Mouse (Mus musculus) midbrain, embryonic 14.5 days (tissue): ENCODE measurements around the gene Fyco1. TPM values are rescaled to one million over a fixed set of nuclear protein-coding genes. Genes with fewer than 3 reads are reported as not detected.

ENCODE experiments used
- ATAC-seq: fragments of 200-750 bp; cut with Nextera tagmentation; 2 replicates; pipeline ENCODE4 v1.8.0; 2017; ENCODE audit warnings: moderate number of reproducible peaks, moderate library complexity; ENCODE audit not compliant: low FRiP score, low TSS enrichment
- DNase-seq: peaks from one replicate; pipeline ENCODE4 v3.0.0-alpha.2; 2015
- H3K27ac ChIP-seq: fragments of 300-500 bp; sonication (generic); replicated peaks from 2 replicates; pipeline ENCODE4 v1.5.1; 2014; ENCODE audit warnings: mild to moderate bottlenecking, low read depth, low read length, moderate library complexity
- H3K27me3 ChIP-seq: fragments of 300-500 bp; sonication (generic); 2 replicates; pipeline ENCODE4 v1.6.1; 2014; ENCODE audit warnings: low read length, control low read depth, mixed read lengths; ENCODE audit not compliant: control insufficient read depth, insufficient read depth
- H3K36me3 ChIP-seq: fragments of 300-500 bp; sonication (generic); 2 replicates; pipeline ENCODE4 v1.6.1; 2014; ENCODE audit warnings: low read length, control low read depth; ENCODE audit not compliant: control insufficient read depth, insufficient read depth
- H3K4me1 ChIP-seq: fragments of 300-500 bp; sonication (generic); 2 replicates; pipeline ENCODE4 v1.6.1; 2014; ENCODE audit warnings: mild to moderate bottlenecking, antibody characterized with exemption, low read length, control low read depth; ENCODE audit not compliant: control insufficient read depth, insufficient read depth
- H3K4me2 ChIP-seq: fragments of 300-500 bp; sonication (generic); 2 replicates; pipeline ENCODE4 v1.6.1; 2014; ENCODE audit warnings: mild to moderate bottlenecking, low read length, moderate library complexity
- H3K4me3 ChIP-seq: fragments of 300-500 bp; sonication (generic); replicated peaks from 2 replicates; pipeline ENCODE4 v1.5.1; 2014; ENCODE audit warnings: low read depth, low read length
- H3K9ac ChIP-seq: fragments of 300-500 bp; sonication (generic); replicated peaks from 2 replicates; pipeline ENCODE4 v1.6.1; 2014; ENCODE audit warnings: mild to moderate bottlenecking, low read length, moderate library complexity
- H3K9me3 ChIP-seq: fragments of 300-500 bp; sonication (generic); 2 replicates; pipeline ENCODE4 v1.6.1; 2016; ENCODE audit warnings: low read length, control low read depth, mixed read lengths; ENCODE audit not compliant: control insufficient read depth
- WGBS: fragments of 180-500 bp; shearing (Covaris S2); extraction: QIAGEN DNeasy Blood & Tissue Kit; methylation state at CpG from one replicate; pipeline ENCODE4 v1.1.7; 2014; 5-methylcytosine and 5-hydroxymethylcytosine counted together
- polyA plus RNA-seq: library from polyadenylated mRNA; unstranded; fragments of >200 nt; fragmentation: Nextera tagmentation; extraction: Ambion mirVana; gene quantifications from 2 replicates; pipeline ENCODE4 v1.2.1, GENCODE M21; 2014

The Fyco1 gene
- polyA plus RNA-seq, 1 experiment from 2014 or later: 10.2 TPM

DNA sequence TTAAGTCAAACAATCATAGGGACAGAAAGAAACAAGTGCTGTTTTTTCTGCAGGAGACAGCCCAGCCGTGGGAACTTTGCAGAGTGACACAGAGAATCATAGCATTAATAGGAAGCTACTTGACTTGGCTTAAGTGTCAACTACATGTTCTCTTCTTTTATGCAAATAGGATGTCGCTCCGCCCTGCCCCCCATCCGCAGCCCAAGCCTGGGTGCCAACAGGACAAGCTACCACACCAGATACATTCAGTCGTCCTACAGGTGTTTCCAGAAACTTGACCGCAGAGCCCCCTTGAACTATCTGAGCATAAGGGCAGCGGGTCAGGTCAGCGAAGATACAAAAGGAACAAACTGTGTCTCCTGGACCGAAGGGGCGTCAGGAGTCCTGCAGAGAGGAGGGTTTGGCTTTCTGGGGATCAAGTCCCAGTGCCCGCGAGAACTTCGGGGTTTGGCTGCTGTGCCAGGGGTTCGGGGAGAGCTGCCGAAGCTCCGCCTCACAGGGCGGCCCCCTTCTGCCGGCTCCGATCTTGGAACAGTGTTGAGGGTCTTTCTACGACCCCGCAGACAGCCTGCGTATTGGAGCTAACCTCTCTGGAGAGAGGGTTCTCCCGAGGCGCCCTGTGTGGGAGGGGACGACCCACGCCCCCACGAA, 512 bp downstream of the Fyco1 start:
- no peaks in the 10 kb centered on the region for H3K9me3 ChIP-seq
- H3K27me3 ChIP-seq: no peaks in the 10 kb centered on the region
- peaks cover 5% of the 10 kb centered on the region; the same call in 1 of the 2 replicates for H3K4me1 ChIP-seq
- H3K36me3 ChIP-seq: no peaks in the 10 kb centered on the region
- peak overlapping the region; percentile 62 for H3K9ac ChIP-seq
- under 1% methylated on average over 27 of the region's 27 CpGs for WGBS
- H3K27ac ChIP-seq: peak overlapping the region; percentile 77
- ATAC-seq: peak; percentile 83
- no peak for DNase-seq
- peak overlapping the region; percentile 88 for H3K4me2 ChIP-seq
- peak overlapping the region; percentile 67 for H3K4me3 ChIP-seq

GRCm38 (mm10) chr9:123850705-123851061, 1.0 kb downstream of the Fyco1 start:
- Histone ChIP-seq H3K4me3 (peak overlapping the region; percentile 67), H3K27me3 (no peaks in the 10 kb centered on the region), H3K9ac (peak overlapping the region; percentile 62; the same call in 1 of the 2 replicates), H3K27ac (no peak overlapping the region), H3K4me1 (peaks cover 5% of the 10 kb centered on the region; the same call in 1 of the 2 replicates), H3K4me2 (peak overlapping the region; percentile 88), H3K36me3 (no peaks in the 10 kb centered on the region), H3K9me3 (no peaks in the 10 kb centered on the region)
- DNase-seq (peak; percentile 30), ATAC-seq (no peak)
- 2% methylated on average over 2 of the region's 2 CpGs for WGBS

- H3K9ac ChIP-seq: no peak overlapping the region
- no peaks in the 10 kb centered on the region for H3K9me3 ChIP-seq
- peaks cover 5% of the 10 kb centered on the region; the same call in 1 of the 2 replicates for H3K4me1 ChIP-seq
- H3K4me2 ChIP-seq: peak overlapping the region; percentile 88
- H3K36me3 ChIP-seq: no peaks in the 10 kb centered on the region
- no peak for ATAC-seq
- DNase-seq: peak; percentile 9
- 81% methylated on average over 2 of the region's 2 CpGs for WGBS
- H3K27me3 ChIP-seq: no peaks in the 10 kb centered on the region
- H3K27ac ChIP-seq: no peak overlapping the region
- no peak overlapping the region for H3K4me3 ChIP-seq
Observed at GRCm38 (mm10) chr9:123849976-123850695, 1.6 kb downstream of the Fyco1 start.

- DNase-seq (no peak), ATAC-seq (no peak)
- no peaks in the 10 kb centered on the region for H3K9me3 ChIP-seq
- H3K27me3 ChIP-seq: no peaks in the 10 kb centered on the region
- H3K27ac ChIP-seq: no peak overlapping the region
- no peak overlapping the region for H3K9ac ChIP-seq
- H3K36me3 ChIP-seq: 0 out of 2 replicates have a peak, but pooled peaks cover 4% of the 10 kb centered on the region
- no peak overlapping the region for H3K4me3 ChIP-seq
- H3K4me1 ChIP-seq: peaks cover 5% of the 10 kb centered on the region; the same call in 1 of the 2 replicates
- 88% methylated on average over 1 of the region's 1 CpGs for WGBS
- H3K4me2 ChIP-seq: no peak overlapping the region
Observed at GRCm38 (mm10) chr9:123846490-123846889, 5.2 kb downstream of the Fyco1 start.

DNA sequence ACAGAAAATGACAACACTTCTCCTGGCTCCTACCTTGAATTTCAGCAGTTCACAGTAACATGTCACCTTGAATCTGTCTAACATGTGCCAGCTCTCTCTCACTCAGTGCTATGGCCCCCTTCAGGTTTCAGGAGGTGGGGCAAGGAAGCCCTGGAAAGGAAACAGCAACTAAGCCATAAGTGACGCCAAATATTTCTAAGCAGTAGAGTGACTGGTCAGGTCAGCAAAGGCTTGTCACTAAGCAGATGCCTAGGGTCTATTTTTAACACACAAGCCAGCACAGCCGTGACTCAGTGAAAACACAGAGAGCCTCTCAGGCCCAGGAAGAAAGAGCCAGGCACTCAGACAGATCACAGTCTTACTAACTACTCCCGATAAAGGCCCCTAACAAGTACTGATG, 6.6 kb downstream of the Fyco1 start:
- WGBS: 84% methylated on average over 3 of the region's 3 CpGs
- Histone ChIP-seq H3K9me3 (no peaks in the 10 kb centered on the region), H3K4me3 (no peak overlapping the region), H3K36me3 (peaks cover 8% of the 10 kb centered on the region; the same call in 1 of the 2 replicates), H3K9ac (no peak overlapping the region), H3K27me3 (no peaks in the 10 kb centered on the region), H3K27ac (no peak overlapping the region), H3K4me2 (no peak overlapping the region), H3K4me1 (no peaks in the 10 kb centered on the region)
- ATAC-seq: no peak
- DNase-seq: no peak

DNA sequence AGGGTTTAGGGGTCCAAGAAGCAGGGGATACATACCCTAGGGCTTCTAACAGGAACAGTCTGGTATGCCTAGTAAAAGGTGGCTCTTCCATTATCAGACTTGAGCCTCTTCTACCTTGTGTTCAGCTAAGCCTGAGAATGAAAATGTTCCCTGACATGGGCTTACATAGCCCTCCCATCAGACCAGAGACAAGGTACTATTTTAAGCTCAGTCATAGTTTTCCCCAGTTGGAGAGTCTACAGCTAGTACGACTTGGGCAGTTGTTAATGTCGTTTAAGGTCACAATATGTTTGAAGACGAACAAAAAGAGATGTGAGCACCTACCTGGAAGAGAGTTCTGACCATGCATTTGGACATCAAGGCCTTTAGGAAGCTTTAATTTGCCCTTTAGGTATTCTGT, 7.2 kb downstream of the Fyco1 start:
- no peak overlapping the region for H3K27ac ChIP-seq
- no peak overlapping the region for H3K4me3 ChIP-seq
- WGBS: 90% methylated on average over 3 of the region's 3 CpGs
- no peaks in the 10 kb centered on the region for H3K27me3 ChIP-seq
- H3K4me2 ChIP-seq: no peak overlapping the region
- peaks cover 10% of the 10 kb centered on the region; the same call in 1 of the 2 replicates for H3K36me3 ChIP-seq
- no peaks in the 10 kb centered on the region for H3K9me3 ChIP-seq
- ATAC-seq (no peak), DNase-seq (no peak)
- no peak overlapping the region for H3K9ac ChIP-seq
- H3K4me1 ChIP-seq: no peaks in the 10 kb centered on the region

DNA sequence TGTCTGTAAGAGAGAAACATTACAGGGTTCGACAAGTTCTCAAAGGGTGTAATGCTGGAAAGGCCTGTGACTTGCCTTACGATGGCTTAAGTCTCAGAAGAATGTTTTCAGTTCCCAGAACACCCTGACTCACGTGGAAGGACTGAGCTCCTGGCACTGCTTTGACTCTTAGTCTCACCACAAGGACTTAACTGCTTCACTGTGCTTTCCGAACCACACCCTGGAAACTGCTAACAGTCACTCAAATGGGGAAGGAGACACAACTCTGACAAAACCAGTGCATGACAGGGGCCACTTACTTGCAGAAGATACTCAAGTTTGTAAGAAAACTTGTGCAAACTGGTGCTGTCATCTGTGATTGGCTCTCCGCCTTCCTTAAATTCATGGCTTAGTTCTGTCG, 11.5 kb downstream of the Fyco1 start:
- WGBS: 91% methylated on average over 6 of the region's 6 CpGs
- DNase-seq (no peak), ATAC-seq (no peak)
- no peaks in the 10 kb centered on the region for H3K9me3 ChIP-seq
- H3K4me1 ChIP-seq: no peaks in the 10 kb centered on the region
- H3K4me3 ChIP-seq: no peak overlapping the region
- no peaks in the 10 kb centered on the region for H3K27me3 ChIP-seq
- H3K9ac ChIP-seq: no peak overlapping the region
- no peak overlapping the region for H3K27ac ChIP-seq
- no peak overlapping the region for H3K4me2 ChIP-seq
- peaks cover 28% of the 10 kb centered on the region for H3K36me3 ChIP-seq

- H3K4me3 ChIP-seq: no peak overlapping the region
- ATAC-seq (no peak), DNase-seq (no peak)
- no peaks in the 10 kb centered on the region for H3K9me3 ChIP-seq
- H3K4me2 ChIP-seq: no peak overlapping the region
- no peak overlapping the region for H3K27ac ChIP-seq
- no peaks in the 10 kb centered on the region for H3K27me3 ChIP-seq
- H3K36me3 ChIP-seq: peaks cover 35% of the 10 kb centered on the region
- H3K4me1 ChIP-seq: no peaks in the 10 kb centered on the region
- H3K9ac ChIP-seq: no peak overlapping the region
- 96% methylated on average over 3 of the region's 3 CpGs for WGBS
Observed at GRCm38 (mm10) chr9:123835851-123836250, 15.8 kb downstream of the Fyco1 start.

- Histone ChIP-seq H3K36me3 (peaks cover 71% of the 10 kb centered on the region), H3K9ac (no peak overlapping the region), H3K27ac (no peak overlapping the region), H3K4me1 (no peaks in the 10 kb centered on the region), H3K9me3 (no peaks in the 10 kb centered on the region), H3K4me2 (no peak overlapping the region), H3K4me3 (no peak overlapping the region), H3K27me3 (no peaks in the 10 kb centered on the region)
- DNase-seq: no peak
- ATAC-seq: no peak
- 93% methylated on average over 4 of the region's 4 CpGs for WGBS
Observed at GRCm38 (mm10) chr9:123828916-123829315, 22.8 kb downstream of the Fyco1 start.
